Mouse (Mus musculus): Measurements from ENCODE around the gene Tgfbr2. TPM values are rescaled to one million over a fixed set of nuclear protein-coding genes. Genes with fewer than 3 reads are reported as not detected.

Tgfbr2 gene
- polyA plus RNA-seq, 1 experiment: 45.8 TPM

DNA sequence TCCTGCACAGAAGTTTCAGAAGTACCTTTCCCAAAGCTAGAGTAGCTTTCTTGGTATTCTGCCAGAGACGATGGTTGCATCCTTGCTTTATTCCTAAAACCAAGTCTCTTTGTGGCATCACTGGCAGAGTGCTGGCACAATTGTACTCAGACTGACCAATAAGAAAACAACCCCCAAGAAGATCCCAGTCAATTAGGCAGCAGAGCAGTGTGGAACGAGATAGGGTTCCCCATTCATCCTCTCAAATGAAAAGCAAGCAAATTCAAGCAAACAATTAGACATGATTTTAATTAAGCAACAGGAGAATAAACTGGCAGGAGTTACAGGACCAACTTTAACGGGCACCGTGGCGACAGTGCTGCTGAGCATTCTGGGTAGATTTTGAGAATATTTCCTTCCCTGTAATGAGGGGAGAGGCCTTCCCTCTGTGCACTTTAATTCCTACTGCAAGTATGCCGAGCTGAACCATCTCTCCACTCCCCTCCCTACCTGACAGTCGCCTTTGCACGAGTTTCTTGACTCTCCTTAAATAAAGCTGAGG, 56.8 kb downstream of the Tgfbr2 start:
- 79% methylated on average over 8 of the region's 8 CpGs for WGBS
- no peak overlapping the region for H3K4me3 ChIP-seq (ENCODE audit: insufficient read depth, low read depth, low read length)
- peaks cover 9% of the 10 kb centered on the region; the same call in 1 of the 2 replicates for H3K4me1 ChIP-seq (ENCODE audit: control insufficient read depth, insufficient read depth, low read length)
- H3K27me3 ChIP-seq (replicated peaks; ENCODE audit: control insufficient read depth, insufficient read depth, low read length): no peaks in the 10 kb centered on the region
- no peak for DNase-seq
- no peaks in the 10 kb centered on the region; the same call in 1 of the 2 replicates for H3K36me3 ChIP-seq (ENCODE audit: control insufficient read depth, insufficient read depth, low read length)
- TF ChIP-seq POLR2A (IDR thresholded peaks at IDR 0.05; ENCODE audit: low read depth, low read length): no peak
- TF ChIP-seq CTCF (conservative IDR thresholded peaks at IDR 0.05; ENCODE audit: insufficient read depth, insufficient read length, low read depth, low read length): no peak
- H3K27ac ChIP-seq (ENCODE audit: insufficient read depth, low read depth, low read length): no peak overlapping the region

DNA sequence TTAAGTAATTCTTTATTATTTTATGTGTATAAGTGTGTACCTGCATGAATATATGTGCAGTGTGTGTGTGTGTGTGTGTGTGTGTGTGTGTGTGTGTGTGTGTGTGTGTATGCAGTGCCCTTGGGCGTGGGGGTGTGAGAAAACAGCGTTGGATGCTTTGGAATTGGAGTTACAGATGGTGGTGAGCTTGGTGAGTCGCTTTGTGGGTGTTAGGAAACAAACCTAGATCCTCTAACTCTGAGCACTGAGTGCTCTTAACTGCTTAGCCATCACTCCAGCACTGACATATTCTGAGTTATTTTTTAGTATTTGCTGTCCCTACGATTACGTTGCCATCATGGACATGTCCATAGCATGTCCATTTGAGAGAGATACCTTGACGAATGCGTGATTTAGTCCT, 59.3 kb downstream of the Tgfbr2 start:
- Histone ChIP-seq H3K27ac (ENCODE audit: insufficient read depth, low read depth, low read length) (no peak overlapping the region), H3K36me3 (ENCODE audit: control insufficient read depth, insufficient read depth, low read length) (no peaks in the 10 kb centered on the region; the same call in 1 of the 2 replicates), H3K27me3 (replicated peaks; ENCODE audit: control insufficient read depth, insufficient read depth, low read length) (no peaks in the 10 kb centered on the region), H3K4me1 (ENCODE audit: control insufficient read depth, insufficient read depth, low read length) (peaks cover 9% of the 10 kb centered on the region; the same call in 1 of the 2 replicates), H3K4me3 (ENCODE audit: insufficient read depth, low read depth, low read length) (no peak overlapping the region)
- 92% methylated on average over 7 of the region's 7 CpGs for WGBS
- TF ChIP-seq CTCF (conservative IDR thresholded peaks at IDR 0.05; ENCODE audit: insufficient read depth, insufficient read length, low read depth, low read length) (no peak), POLR2A (IDR thresholded peaks at IDR 0.05; ENCODE audit: low read depth, low read length) (no peak)
- no peak for DNase-seq

DNA sequence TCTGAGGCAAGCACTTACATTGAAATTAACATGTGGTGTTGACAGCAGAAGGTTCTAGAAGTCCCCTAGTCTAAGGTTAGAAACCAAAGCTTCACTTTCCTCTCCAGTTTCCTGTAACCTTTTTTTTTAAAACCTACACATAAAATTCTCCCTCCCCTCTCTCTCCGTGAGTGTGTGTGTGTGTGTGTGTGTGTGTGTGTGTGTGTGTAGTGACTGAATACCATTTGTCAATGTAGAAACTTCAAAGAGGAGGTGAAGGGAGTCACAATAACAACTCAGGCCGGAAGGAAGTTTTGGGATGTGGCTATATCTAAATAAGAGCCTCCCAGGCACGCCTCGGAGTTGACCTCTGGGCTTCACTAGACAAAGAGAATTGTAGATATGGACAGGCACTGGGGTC, 60.8 kb downstream of the Tgfbr2 start:
- TF ChIP-seq CTCF (conservative IDR thresholded peaks at IDR 0.05; ENCODE audit: insufficient read depth, insufficient read length, low read depth, low read length): no peak
- no peak for TF ChIP-seq POLR2A (IDR thresholded peaks at IDR 0.05; ENCODE audit: low read depth, low read length)
- peak; percentile 88 for DNase-seq
- Histone ChIP-seq H3K4me3 (ENCODE audit: insufficient read depth, low read depth, low read length) (no peak overlapping the region), H3K4me1 (ENCODE audit: control insufficient read depth, insufficient read depth, low read length) (peaks cover 3% of the 10 kb centered on the region; the same call in 1 of the 2 replicates), H3K27me3 (replicated peaks; ENCODE audit: control insufficient read depth, insufficient read depth, low read length) (no peaks in the 10 kb centered on the region), H3K36me3 (ENCODE audit: control insufficient read depth, insufficient read depth, low read length) (peaks cover 1% of the 10 kb centered on the region; the same call in 1 of the 2 replicates), H3K27ac (ENCODE audit: insufficient read depth, low read depth, low read length) (no peak overlapping the region)
- 42% methylated on average over 4 of the region's 4 CpGs for WGBS

DNA sequence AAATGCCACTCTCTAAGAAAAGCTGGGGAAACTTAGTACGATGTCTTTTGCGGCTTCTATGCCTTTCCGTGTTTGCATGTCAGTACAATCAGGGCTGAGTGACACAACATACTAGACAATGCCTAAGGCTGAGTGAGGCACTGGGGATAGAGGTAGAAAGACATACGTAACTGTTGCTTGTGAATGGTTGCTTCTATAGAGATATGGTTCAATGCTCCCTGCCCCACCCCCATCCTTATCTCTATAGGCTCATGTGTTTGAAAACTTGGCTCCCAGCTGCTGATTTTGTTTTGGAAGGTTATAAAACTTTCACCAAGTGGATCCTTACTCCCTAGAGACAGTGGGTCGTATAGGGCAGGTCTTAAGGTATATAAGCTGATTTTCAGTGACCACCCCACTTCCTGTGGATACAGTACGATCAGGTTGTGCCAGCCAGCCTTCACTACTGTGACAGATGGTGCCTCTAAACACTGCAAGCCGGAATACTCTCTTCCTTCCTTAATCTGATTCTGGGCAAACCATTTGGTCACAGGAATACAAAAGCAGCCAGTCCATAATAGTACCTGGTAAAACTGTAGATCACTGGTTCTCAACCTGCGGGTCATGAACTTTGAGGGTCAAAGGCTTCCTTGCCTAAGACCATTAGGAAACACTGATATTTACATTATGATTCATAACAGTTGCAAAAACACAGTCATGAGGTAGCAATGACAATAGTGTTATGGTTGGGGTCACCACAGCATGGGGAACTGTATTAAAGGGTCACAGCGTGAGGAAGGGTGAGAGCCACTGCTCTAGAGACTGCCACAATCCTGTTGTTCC, 63.8 kb downstream of the Tgfbr2 start:
- WGBS: 83% methylated on average over 9 of the region's 9 CpGs
- no peak for DNase-seq
- Histone ChIP-seq H3K27me3 (replicated peaks; ENCODE audit: control insufficient read depth, insufficient read depth, low read length) (no peaks in the 10 kb centered on the region), H3K4me1 (ENCODE audit: control insufficient read depth, insufficient read depth, low read length) (no peaks in the 10 kb centered on the region; the same call in 1 of the 2 replicates), H3K4me3 (ENCODE audit: insufficient read depth, low read depth, low read length) (no peak overlapping the region), H3K27ac (ENCODE audit: insufficient read depth, low read depth, low read length) (no peak overlapping the region), H3K36me3 (ENCODE audit: control insufficient read depth, insufficient read depth, low read length) (peaks cover 4% of the 10 kb centered on the region; the same call in 1 of the 2 replicates)
- TF ChIP-seq CTCF (conservative IDR thresholded peaks at IDR 0.05; ENCODE audit: insufficient read depth, insufficient read length, low read depth, low read length) (no peak), POLR2A (IDR thresholded peaks at IDR 0.05; ENCODE audit: low read depth, low read length) (no peak)

DNA sequence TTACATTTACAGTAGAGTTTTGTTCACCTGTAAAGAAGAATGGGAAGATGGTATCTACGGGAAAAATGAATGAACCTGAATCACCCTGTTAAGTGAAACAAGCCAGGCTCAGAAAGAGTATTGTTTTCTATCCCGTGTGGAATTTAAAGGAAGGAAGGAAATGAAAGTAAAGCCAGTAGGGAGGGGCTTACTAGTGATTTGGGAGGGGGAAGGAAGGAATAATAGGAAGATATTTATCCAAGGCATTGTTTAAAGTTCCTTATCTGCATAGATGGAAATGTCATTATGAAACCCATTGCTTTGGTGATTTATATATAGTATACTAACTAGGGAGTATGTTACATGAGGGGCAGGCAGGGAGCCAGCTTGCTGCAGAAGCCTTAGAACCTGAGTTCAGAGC, 66.4 kb downstream of the Tgfbr2 start:
- Histone ChIP-seq H3K27me3 (replicated peaks; ENCODE audit: control insufficient read depth, insufficient read depth, low read length) (no peaks in the 10 kb centered on the region), H3K36me3 (ENCODE audit: control insufficient read depth, insufficient read depth, low read length) (peaks cover 4% of the 10 kb centered on the region; the same call in 1 of the 2 replicates), H3K27ac (ENCODE audit: insufficient read depth, low read depth, low read length) (no peak overlapping the region), H3K4me3 (ENCODE audit: insufficient read depth, low read depth, low read length) (no peak overlapping the region), H3K4me1 (ENCODE audit: control insufficient read depth, insufficient read depth, low read length) (no peaks in the 10 kb centered on the region; the same call in 1 of the 2 replicates)
- DNase-seq: peak; percentile 13
- TF ChIP-seq POLR2A (IDR thresholded peaks at IDR 0.05; ENCODE audit: low read depth, low read length) (no peak), CTCF (conservative IDR thresholded peaks at IDR 0.05; ENCODE audit: insufficient read depth, insufficient read length, low read depth, low read length) (no peak)
- WGBS: 75% methylated on average over 2 of the region's 2 CpGs

DNA sequence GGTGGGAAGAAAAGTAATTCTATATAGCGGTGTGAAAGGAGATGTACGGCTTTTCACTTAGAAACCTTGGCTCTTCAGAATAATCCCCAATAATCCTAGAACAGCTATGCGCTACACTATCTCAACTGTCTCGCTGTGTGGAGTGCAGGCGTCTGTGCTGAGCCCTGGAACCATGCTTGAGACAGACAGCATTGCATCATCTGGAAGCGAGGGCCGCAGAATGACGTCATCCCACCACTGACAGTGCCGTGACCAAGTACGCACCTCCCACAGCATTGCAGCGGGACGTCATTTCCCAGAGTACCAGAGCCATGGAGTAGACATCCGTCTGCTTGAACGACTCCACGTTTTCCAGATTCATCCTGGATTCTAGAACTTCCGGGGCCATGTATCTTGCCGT, 70.4 kb downstream of the Tgfbr2 start:
- no peak overlapping the region for H3K4me3 ChIP-seq (ENCODE audit: insufficient read depth, low read depth, low read length)
- no peaks in the 10 kb centered on the region for H3K27me3 ChIP-seq (replicated peaks; ENCODE audit: control insufficient read depth, insufficient read depth, low read length)
- no peak overlapping the region for H3K27ac ChIP-seq (ENCODE audit: insufficient read depth, low read depth, low read length)
- no peak for DNase-seq
- 0 out of 2 replicates have a peak, but pooled peaks cover 4% of the 10 kb centered on the region for H3K4me1 ChIP-seq (ENCODE audit: control insufficient read depth, insufficient read depth, low read length)
- 90% methylated on average over 17 of the region's 17 CpGs for WGBS
- TF ChIP-seq POLR2A (IDR thresholded peaks at IDR 0.05; ENCODE audit: low read depth, low read length) (no peak), CTCF (conservative IDR thresholded peaks at IDR 0.05; ENCODE audit: insufficient read depth, insufficient read length, low read depth, low read length) (no peak)
- H3K36me3 ChIP-seq (ENCODE audit: control insufficient read depth, insufficient read depth, low read length): peaks cover 4% of the 10 kb centered on the region; the same call in 1 of the 2 replicates

DNA sequence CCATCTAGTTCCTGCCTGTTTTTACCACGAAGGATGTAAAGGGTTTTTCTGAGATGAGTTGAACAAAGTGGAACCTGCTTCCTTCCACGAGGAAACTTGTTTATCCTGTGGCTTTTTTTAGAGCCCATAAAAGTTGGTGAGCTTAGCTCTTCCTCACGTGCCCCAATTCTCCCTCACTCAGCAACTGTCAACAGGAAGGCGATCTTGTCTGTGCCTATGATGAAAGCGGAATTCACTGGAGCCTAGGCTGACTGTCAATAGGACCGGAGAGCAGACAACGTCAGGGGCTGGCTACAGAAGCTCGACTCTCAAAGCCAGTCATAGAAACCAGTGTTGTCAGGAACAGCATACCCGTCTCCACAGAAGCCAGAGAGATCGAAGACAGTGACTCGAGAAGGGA, 73.3 kb downstream of the Tgfbr2 start:
- 64% methylated on average over 11 of the region's 11 CpGs for WGBS
- Histone ChIP-seq H3K4me3 (ENCODE audit: insufficient read depth, low read depth, low read length) (no peak overlapping the region), H3K27me3 (replicated peaks; ENCODE audit: control insufficient read depth, insufficient read depth, low read length) (no peaks in the 10 kb centered on the region), H3K36me3 (ENCODE audit: control insufficient read depth, insufficient read depth, low read length) (no peaks in the 10 kb centered on the region; the same call in 1 of the 2 replicates), H3K4me1 (ENCODE audit: control insufficient read depth, insufficient read depth, low read length) (peaks cover 17% of the 10 kb centered on the region), H3K27ac (ENCODE audit: insufficient read depth, low read depth, low read length) (no peak overlapping the region)
- DNase-seq: peak; percentile 54
- TF ChIP-seq POLR2A (IDR thresholded peaks at IDR 0.05; ENCODE audit: low read depth, low read length) (no peak), CTCF (conservative IDR thresholded peaks at IDR 0.05; ENCODE audit: insufficient read depth, insufficient read length, low read depth, low read length) (no peak)

Measured in kidney, adult 2 months (tissue).